Mouse (Mus musculus) cortical plate, adult 2 months (tissue): ENCODE data around the gene Cnn2. TPM values are rescaled to one million over a fixed set of nuclear protein-coding genes. Genes with fewer than 3 reads are reported as not detected.

Experiments used
- H3K27ac ChIP-seq: fragments of 200-500 bp; 2 replicates; pipeline ENCODE4 v1.5.1; 2012; ENCODE audit warnings: low read length, control low read depth, inconsistent platforms; ENCODE audit not compliant: insufficient read depth
- H3K4me1 ChIP-seq: fragments of 200-500 bp; 2 replicates; pipeline ENCODE4 v1.6.1; 2011; ENCODE audit warnings: low read length; ENCODE audit not compliant: control insufficient read depth, insufficient read depth
- H3K4me3 ChIP-seq: fragments of 200-500 bp; 2 replicates; pipeline ENCODE4 v1.5.1; 2011; ENCODE audit warnings: mild to moderate bottlenecking, low read length, control low read depth; ENCODE audit not compliant: insufficient read depth
- CTCF ChIP-seq: fragments of 200-500 bp; IDR thresholded peaks from 2 replicates; pipeline ENCODE4 v1.5.1; 2011; ENCODE audit warnings: mild to moderate bottlenecking, control low read depth, low read length; ENCODE audit not compliant: insufficient read depth; ENCODE audit errors: extremely low read depth
- POLR2A ChIP-seq: fragments of 200-500 bp; IDR thresholded peaks from 2 replicates; pipeline ENCODE4 v1.6.1; 2011; ENCODE audit warnings: mild to moderate bottlenecking, low read length, control low read depth; ENCODE audit not compliant: insufficient read depth; ENCODE audit errors: extremely low read depth
- polyA plus RNA-seq: library from polyadenylated mRNA; depleted of rRNA; stranded (reverse); fragments of >200 nt; gene quantifications from 2 replicates; pipeline ENCODE4 v1.2.3, GENCODE M21; 2012

Cnn2 gene
- polyA plus RNA-seq, 1 experiment, result 9.0 TPM

DNA sequence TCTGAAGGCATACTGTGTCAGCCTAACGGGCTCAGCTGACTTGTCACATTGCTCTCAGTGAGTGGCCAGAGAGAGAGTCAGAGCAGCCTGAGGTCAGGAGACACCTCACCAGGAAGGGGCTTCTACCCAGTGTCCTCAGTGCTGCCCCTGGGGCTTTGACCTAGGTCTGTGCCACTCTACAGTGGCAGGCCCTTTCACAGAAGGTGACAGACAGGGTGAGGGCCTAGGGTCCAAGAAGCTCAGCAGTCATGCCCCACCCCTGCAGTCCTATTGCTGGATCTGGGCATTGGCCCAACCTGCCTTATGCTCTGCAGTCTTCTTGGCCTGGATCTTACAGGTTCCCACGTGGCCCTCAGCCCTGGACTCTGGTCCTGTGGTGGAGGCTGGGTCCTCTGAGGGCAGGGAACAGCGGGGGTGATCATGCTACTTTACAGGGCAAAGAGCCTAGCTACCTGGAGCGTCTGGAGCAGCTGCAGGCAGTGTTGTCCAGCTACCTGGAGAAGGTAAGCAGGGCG lies 21.4 kb upstream of the Cnn2 start:
- Histone ChIP-seq H3K4me3 (no peak overlapping the region), H3K4me1 (no peaks in the 10 kb centered on the region), H3K27ac (no peak overlapping the region)
- TF ChIP-seq POLR2A, result no peak
- no peak for TF ChIP-seq CTCF

DNA sequence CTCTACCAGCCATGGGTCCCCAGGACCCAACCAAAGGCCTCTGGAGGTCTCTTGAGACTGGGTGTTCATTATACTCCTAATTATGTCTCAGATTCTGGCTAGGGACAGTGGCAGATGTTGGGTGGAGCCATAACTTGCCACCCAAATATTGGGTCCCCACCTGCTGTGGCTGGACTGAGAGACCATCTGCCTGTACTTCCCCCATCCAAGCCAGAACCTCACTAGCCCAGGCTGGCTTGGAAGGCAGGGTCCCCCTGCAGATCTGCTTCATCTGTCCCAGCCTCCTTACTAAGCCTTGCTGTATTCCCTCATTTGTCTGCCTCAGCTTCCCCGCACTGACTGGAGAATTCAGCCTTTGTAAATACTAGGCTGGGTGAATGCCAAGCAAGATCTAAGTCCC lies 20.2 kb upstream of the Cnn2 start:
- no peak for TF ChIP-seq CTCF
- no peak for TF ChIP-seq POLR2A
- Histone ChIP-seq H3K27ac (no peak overlapping the region), H3K4me3 (no peak overlapping the region), H3K4me1 (no peaks in the 10 kb centered on the region)

DNA sequence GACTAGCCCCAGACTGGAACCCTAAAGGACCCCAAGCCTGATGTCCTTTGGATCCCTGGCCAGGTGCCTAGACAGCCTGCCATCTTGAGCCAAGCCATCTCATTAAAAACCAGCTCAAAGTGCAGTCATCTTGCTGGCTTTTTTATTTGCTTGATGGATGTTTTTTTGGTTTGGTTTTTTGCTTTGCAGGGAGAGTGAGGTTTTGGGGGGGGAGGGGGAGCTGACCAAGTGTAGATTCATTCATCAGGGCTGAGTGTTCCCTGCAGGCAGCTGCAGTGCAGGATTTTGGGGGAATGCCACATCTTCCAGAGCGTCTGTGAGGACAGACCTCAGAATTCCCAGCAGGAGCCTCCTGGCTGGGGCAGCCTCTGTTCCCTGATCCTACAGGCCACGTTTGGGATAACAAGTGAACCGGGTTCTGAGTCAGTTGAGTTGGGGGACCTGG lies 19.2 kb upstream of the Cnn2 start:
- no peaks in the 10 kb centered on the region for H3K4me1 ChIP-seq
- no peak overlapping the region for H3K27ac ChIP-seq
- TF ChIP-seq CTCF, result no peak
- TF ChIP-seq POLR2A, result no peak
- no peak overlapping the region for H3K4me3 ChIP-seq

DNA sequence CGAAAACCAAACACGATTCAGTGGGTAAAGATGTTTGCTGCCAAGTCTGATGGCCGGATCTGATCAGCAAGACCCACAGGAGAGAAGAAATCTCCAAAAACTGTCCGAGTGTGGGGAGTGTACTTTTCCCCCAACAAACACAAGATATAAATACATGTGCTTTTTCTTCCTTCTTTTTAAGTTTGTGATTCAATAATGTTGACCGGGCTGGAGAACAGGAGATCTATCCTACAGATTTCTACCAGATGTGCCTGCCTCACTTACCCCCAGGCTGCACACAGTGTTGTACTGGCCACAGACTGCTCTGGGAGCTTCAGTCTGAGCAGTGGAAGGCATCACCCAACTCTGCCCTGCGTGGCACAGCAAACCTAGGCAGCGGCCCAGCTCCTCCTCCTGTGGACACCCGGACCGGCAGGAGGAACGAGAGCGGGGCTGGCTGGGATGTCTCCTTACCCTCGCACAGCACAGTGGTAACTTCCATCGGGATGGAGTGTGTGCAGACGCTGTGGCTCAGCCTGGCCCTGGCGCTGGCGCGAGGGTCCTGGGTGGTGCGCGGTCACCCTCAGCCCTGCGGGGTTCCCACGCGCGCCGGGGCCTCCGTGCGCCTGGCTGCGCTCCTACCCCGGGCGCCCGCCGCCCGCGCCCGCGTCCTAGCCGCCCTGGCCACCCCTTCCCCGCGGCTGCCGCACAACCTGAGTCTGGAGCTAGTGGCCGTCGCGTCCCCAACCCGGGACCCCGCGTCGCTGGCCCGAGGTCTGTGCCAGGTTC lies 17.8 kb upstream of the Cnn2 start, which contains the start of gene Grin3b:
Gene Grin3b (plus strand): TSS at position 301 of the 768 bp plus-strand sequence.
- H3K27ac ChIP-seq, result no peak within 1 kb of the TSS
- TF ChIP-seq CTCF, result no peak
- TF ChIP-seq POLR2A, result no peak

DNA sequence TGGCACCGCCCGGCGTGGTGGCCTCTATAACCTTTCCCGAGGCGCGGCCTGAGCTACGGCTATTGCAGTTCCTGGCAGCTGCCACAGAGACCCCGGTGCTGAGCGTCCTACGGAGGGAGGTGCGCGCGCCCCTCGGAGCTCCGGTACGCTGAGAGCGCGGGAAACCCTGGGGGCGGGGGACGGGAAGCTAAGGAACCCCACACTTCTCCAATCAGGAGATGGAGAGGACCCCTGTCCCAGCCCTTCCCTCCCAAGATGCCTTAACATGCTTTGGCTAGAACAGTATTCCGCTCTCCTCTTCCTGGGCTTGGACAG lies 17.2 kb upstream of the Cnn2 start:
- no peaks in the 10 kb centered on the region for H3K4me1 ChIP-seq
- H3K4me3 ChIP-seq, result no peak overlapping the region
- no peak for TF ChIP-seq POLR2A
- no peak overlapping the region for H3K27ac ChIP-seq

More for the DNA sequence above, 17.8 kb upstream of the Cnn2 start, which contains the start of gene Grin3b:
- Histone ChIP-seq H3K4me1 (no peaks in the 10 kb centered on the region), H3K4me3 (no peak within 1 kb of the TSS)

DNA sequence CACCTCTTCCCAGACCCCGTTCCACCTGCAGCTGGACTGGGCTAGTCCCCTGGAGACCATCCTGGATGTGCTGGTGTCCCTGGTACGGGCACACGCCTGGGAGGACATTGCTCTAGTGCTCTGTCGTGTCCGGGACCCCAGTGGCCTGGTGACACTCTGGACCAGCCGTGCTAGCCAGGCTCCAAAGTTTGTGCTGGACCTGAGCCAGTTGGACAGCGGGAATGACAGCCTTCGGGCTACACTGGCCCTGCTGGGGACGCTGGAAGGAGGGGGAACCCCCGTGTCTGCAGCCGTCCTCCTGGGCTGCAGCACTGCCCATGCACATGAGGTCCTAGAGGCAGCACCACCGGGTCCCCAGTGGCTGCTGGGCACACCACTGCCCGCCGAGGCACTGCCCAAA lies 15.6 kb upstream of the Cnn2 start:
- TF ChIP-seq CTCF (no peak), POLR2A (no peak)
- H3K4me1 ChIP-seq, result no peaks in the 10 kb centered on the region
- no peak overlapping the region for H3K27ac ChIP-seq
- no peak overlapping the region for H3K4me3 ChIP-seq

DNA sequence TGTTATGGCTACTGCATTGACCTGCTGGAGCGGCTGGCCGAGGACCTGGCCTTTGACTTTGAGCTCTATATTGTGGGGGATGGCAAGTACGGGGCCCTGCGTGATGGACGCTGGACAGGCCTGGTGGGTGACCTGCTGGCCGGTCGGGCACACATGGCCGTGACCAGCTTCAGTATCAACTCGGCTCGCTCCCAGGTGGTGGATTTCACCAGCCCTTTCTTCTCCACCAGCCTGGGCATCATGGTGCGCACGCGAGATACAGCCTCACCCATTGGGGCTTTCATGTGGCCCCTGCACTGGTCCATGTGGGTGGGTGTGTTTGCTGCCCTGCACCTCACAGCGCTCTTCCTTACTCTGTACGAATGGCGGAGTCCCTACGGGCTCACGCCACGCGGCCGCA lies 14.3 kb upstream of the Cnn2 start:
- H3K4me1 ChIP-seq, result no peaks in the 10 kb centered on the region
- TF ChIP-seq CTCF (no peak), POLR2A (no peak)
- no peak overlapping the region for H3K27ac ChIP-seq
- no peak overlapping the region for H3K4me3 ChIP-seq

DNA sequence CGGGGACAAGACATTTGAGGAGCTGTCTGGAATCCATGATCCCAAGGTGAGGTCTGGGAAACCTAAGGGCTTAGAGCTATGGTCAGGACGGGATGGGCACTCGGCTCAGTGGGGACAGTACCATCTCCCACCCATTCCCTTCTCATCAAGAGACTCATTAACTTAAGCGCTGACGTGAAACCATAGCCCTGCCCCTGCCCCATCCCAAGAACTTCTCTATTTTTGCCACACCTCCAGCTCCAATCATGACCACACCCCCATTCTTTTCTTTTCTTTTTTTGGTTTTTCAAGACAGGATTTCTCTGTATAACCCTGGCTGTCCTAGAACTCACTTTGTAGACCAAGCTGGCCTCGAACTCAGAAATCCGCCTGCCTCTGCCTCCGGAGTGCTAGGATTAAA lies 13.7 kb upstream of the Cnn2 start:
- no peak for TF ChIP-seq POLR2A
- TF ChIP-seq CTCF, result no peak
- Histone ChIP-seq H3K4me1 (no peaks in the 10 kb centered on the region), H3K4me3 (no peak overlapping the region), H3K27ac (no peak overlapping the region)

DNA sequence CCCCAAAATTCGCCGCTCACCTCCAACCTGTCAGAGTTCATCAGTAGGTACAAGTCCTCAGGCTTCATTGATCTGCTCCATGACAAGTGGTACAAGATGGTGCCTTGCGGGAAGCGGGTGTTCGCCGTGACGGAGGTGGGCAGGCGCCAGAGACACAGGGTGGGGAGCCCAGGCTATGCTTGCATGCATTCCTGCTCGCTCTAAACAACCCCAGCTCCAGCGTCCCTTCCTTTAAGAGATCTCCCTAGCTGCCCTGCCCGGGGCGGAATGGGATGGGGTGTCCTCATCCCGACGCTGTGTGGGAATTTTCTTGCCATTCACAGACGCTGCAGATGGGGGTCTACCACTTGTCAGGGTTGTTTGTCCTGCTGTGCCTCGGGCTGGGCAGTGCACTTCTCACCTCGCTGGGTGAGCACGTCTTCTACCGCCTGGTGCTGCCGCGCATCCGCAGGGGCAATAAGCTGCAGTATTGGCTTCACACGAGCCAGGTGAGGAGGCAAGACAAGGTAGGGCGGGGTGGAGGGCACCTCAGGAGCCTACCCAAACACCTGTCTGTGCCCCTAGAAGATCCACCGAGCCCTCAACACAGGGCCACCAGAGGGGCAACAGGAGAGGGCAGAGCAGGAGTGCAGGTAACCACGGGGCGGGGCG lies 12.2 kb upstream of the Cnn2 start:
- no peak overlapping the region for H3K27ac ChIP-seq
- H3K4me3 ChIP-seq, result no peak overlapping the region
- no peaks in the 10 kb centered on the region for H3K4me1 ChIP-seq
- no peak for TF ChIP-seq CTCF
- no peak for TF ChIP-seq POLR2A

DNA sequence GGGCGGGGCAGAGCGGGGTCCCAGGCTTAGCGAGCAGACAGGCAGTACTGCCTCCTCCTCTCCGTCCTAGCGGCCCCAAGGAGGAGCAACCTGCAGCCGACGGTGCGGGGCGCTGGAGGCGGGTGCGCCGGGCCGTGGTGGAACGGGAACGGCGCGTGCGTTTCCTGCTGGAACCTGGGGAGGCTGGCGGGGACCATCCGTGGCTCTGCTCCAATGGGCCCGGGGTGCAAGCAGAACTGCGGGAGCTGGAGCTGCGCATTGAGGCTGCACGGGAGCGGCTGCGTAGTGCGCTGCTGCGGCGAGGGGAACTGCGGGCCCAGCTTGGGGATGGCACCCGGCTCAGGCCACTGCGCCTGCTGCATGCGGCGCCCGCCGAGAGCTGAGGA lies 11.7 kb upstream of the Cnn2 start:
- H3K4me3 ChIP-seq, result no peak overlapping the region
- H3K27ac ChIP-seq, result no peak overlapping the region
- H3K4me1 ChIP-seq, result no peaks in the 10 kb centered on the region
- TF ChIP-seq CTCF, result no peak
- no peak for TF ChIP-seq POLR2A
